17 mouse cellular contexts compared by ENCODE assay signal in genomic region chr5:149137447-149137846, GRCm38 (mm10). TPM values are rescaled to one million over a fixed set of nuclear protein-coding genes. Genes with fewer than 3 reads are reported as not detected.
DNase-seq lines count a peak whose midpoint lies in the region; ATAC-seq and TF ChIP-seq lines count a peak whose summit lies in the region.
"Had no signal": no experiment of that assay in that cellular context is flagged by ENCODE, and none has a peak within 500 bp of the region (broad histone marks: within the 10 kb centered on the region; RNA-seq: fewer than 3 reads in every experiment).

No protein-coding gene starts in this region.

- H3K36me3 ChIP-seq in kidney, embryonic 15.5 days, result no peaks in the 10 kb centered on the region
- no peaks in the 10 kb centered on the region for H3K36me3 ChIP-seq in liver, embryonic 14.5 days (replicated peaks; ENCODE audit: control insufficient read depth, insufficient read depth, low read depth)
- no peaks in the 10 kb centered on the region for H3K36me3 ChIP-seq in embryonic facial prominence, embryonic 10.5 days (replicated peaks)
- H3K36me3 ChIP-seq in midbrain, embryonic 14.5 days (ENCODE audit: control insufficient read depth, insufficient read depth, low read length), result no peaks in the 10 kb centered on the region
- H3K36me3 ChIP-seq: embryonic facial prominence, embryonic 15.5 days; limb, embryonic 10.5 days; midbrain, embryonic 12.5 days had no signal

- H3K27ac ChIP-seq in kidney, embryonic 15.5 days, result no peak overlapping the region
- peak overlapping the region; percentile 55 for H3K27ac ChIP-seq in liver, embryonic 14.5 days
- no peak overlapping the region for H3K27ac ChIP-seq in embryonic facial prominence, embryonic 10.5 days (replicated peaks)
- H3K27ac ChIP-seq in midbrain, embryonic 14.5 days (replicated peaks; ENCODE audit: low read depth, low read length), result no peak overlapping the region
- H3K27ac ChIP-seq: embryonic facial prominence, embryonic 15.5 days; hindbrain, postnatal 0 days; limb, embryonic 10.5 days; midbrain, embryonic 12.5 days had no signal

- ATAC-seq in kidney, embryonic 15.5 days (replicated peaks; ENCODE audit: low FRiP score), result no peak
- ATAC-seq in liver, embryonic 14.5 days (ENCODE audit: insufficient read depth), result no peak
- no peak for ATAC-seq in midbrain, embryonic 14.5 days (ENCODE audit: low FRiP score, low TSS enrichment)
- ATAC-seq: forebrain, postnatal 0 days; intestine, postnatal 0 days had no signal

- DNase-seq in kidney, postnatal 10 days, result peak; percentile 27
- DNase-seq in 416B (ENCODE audit: low read depth), result peak; percentile 80
- peak; percentile 76 for DNase-seq in NIH3T3 (ENCODE audit: low read depth)
- DNase-seq in liver, embryonic 14.5 days (ENCODE audit: low read depth in 3 of 3, low spot score in 3 of 3), result no peak
- DNase-seq in embryonic facial prominence, embryonic 10.5 days (ENCODE audit: low spot score), result no peak
- DNase-seq in midbrain, embryonic 14.5 days, result no peak
- no peak for DNase-seq in layer of hippocampus, adult 8-10 months (ENCODE audit: low spot score in 2 of 2)
- DNase-seq: forebrain, postnatal 0 days; gastrocnemius, postnatal 36 days; right cerebral cortex, postnatal 25 days; spleen, adult 18-20 months had no signal

- no peak for TF ChIP-seq CTCF in liver, embryonic 14.5 days (IDR thresholded peaks at IDR 0.05; ENCODE audit: low read depth)

- TF ChIP-seq EP300 in liver, embryonic 14.5 days (IDR thresholded peaks at IDR 0.05; ENCODE audit: low read depth), result no peak

- WGBS in kidney, embryonic 15.5 days, result 25% methylated on average over 3 of the region's 3 CpGs
- WGBS in liver, embryonic 14.5 days (ENCODE audit: insufficient replicate concordance), result 54% methylated on average over 3 of the region's 3 CpGs
- 86% methylated on average over 3 of the region's 3 CpGs for WGBS in embryonic facial prominence, embryonic 10.5 days
- WGBS in midbrain, embryonic 14.5 days, result 78% methylated on average over 3 of the region's 3 CpGs

- H3K4me2 ChIP-seq in kidney, embryonic 15.5 days, result no peak overlapping the region
- H3K4me2 ChIP-seq in liver, embryonic 14.5 days (ENCODE audit: low read depth), result peak overlapping the region; percentile 36
- no peak overlapping the region for H3K4me2 ChIP-seq in midbrain, embryonic 14.5 days (ENCODE audit: low read length)
- H3K4me2 ChIP-seq: embryonic facial prominence, embryonic 15.5 days; midbrain, embryonic 12.5 days had no signal

- no peak overlapping the region for H3K9ac ChIP-seq in kidney, embryonic 15.5 days
- no peak overlapping the region; the same call in 1 of the 2 replicates for H3K9ac ChIP-seq in liver, embryonic 14.5 days (replicated peaks)
- H3K9ac ChIP-seq in midbrain, embryonic 14.5 days (replicated peaks; ENCODE audit: low read length), result no peak overlapping the region
- H3K9ac ChIP-seq: embryonic facial prominence, embryonic 15.5 days; forebrain, postnatal 0 days; midbrain, embryonic 12.5 days had no signal

- H3K4me3 ChIP-seq in kidney, embryonic 15.5 days (replicated peaks), result no peak overlapping the region
- no peak overlapping the region for H3K4me3 ChIP-seq in liver, embryonic 14.5 days (ENCODE audit: insufficient read depth in 1 of 2, low read depth in 2 of 2, low read length in 2 of 2)
- H3K4me3 ChIP-seq in embryonic facial prominence, embryonic 10.5 days, result no peak overlapping the region
- H3K4me3 ChIP-seq in midbrain, embryonic 14.5 days (replicated peaks; ENCODE audit: low read depth, low read length), result no peak overlapping the region
- H3K4me3 ChIP-seq: embryonic facial prominence, embryonic 15.5 days; limb, embryonic 10.5 days; midbrain, embryonic 12.5 days had no signal

- no peaks in the 10 kb centered on the region for H3K27me3 ChIP-seq in kidney, embryonic 15.5 days
- H3K27me3 ChIP-seq in liver, embryonic 14.5 days (ENCODE audit: control insufficient read depth, insufficient read depth, low read length), result no peaks in the 10 kb centered on the region
- no peaks in the 10 kb centered on the region for H3K27me3 ChIP-seq in embryonic facial prominence, embryonic 10.5 days (replicated peaks; ENCODE audit: low read depth, poor library complexity, severe bottlenecking)
- H3K27me3 ChIP-seq in midbrain, embryonic 14.5 days (ENCODE audit: control insufficient read depth, insufficient read depth, low read length), result no peaks in the 10 kb centered on the region
- H3K27me3 ChIP-seq: embryonic facial prominence, embryonic 15.5 days; midbrain, embryonic 12.5 days had no signal

- H3K4me1 ChIP-seq in kidney, embryonic 15.5 days, result peaks cover 4% of the 10 kb centered on the region
- H3K4me1 ChIP-seq in liver, embryonic 14.5 days (replicated peaks; ENCODE audit: control insufficient read depth in 2 of 2, insufficient read depth in 2 of 2, low read length in 1 of 2), result peaks cover 31 to 36% of the 10 kb centered on the region in 2 experiments
- peaks cover 3% of the 10 kb centered on the region for H3K4me1 ChIP-seq in embryonic facial prominence, embryonic 10.5 days
- H3K4me1 ChIP-seq in midbrain, embryonic 14.5 days (ENCODE audit: control insufficient read depth, insufficient read depth, low read length), result no peaks in the 10 kb centered on the region
- H3K4me1 ChIP-seq: embryonic facial prominence, embryonic 15.5 days; midbrain, embryonic 12.5 days had no signal

- no peaks in the 10 kb centered on the region for H3K9me3 ChIP-seq in kidney, embryonic 15.5 days (replicated peaks)
- H3K9me3 ChIP-seq in liver, embryonic 14.5 days (ENCODE audit: control insufficient read depth, low read length), result no peaks in the 10 kb centered on the region
- no peaks in the 10 kb centered on the region for H3K9me3 ChIP-seq in embryonic facial prominence, embryonic 10.5 days
- no peaks in the 10 kb centered on the region for H3K9me3 ChIP-seq in midbrain, embryonic 14.5 days (ENCODE audit: control insufficient read depth, low read length)
- H3K9me3 ChIP-seq: embryonic facial prominence, embryonic 15.5 days; limb, embryonic 10.5 days; midbrain, embryonic 12.5 days had no signal

RNA-seq across cellular contexts. Expression of gene Uspl1, which starts 46.7 kb away (rescaled TPM):
- polyA plus RNA-seq in kidney, embryonic 15.5 days (2015; fragmentation: Nextera tagmentation; extraction: Ambion mirVana), result 40.0 and 44.8 TPM in 2 replicates
- polyA plus RNA-seq in liver, embryonic 14.5 days (2012; rRNA removed), result 6.8 and 8.9 TPM in 2 replicates
- 18.6 and 22.8 TPM in 2 replicates for polyA plus RNA-seq in liver, embryonic 14.5 days (2014; fragmentation: Nextera tagmentation; extraction: Ambion mirVana)
- polyA plus RNA-seq in embryonic facial prominence, embryonic 10.5 days (2016; fragmentation: Nextera tagmentation; extraction: Ambion mirVana), result 76.3 and 78.3 TPM in 2 replicates
- polyA plus RNA-seq in midbrain, embryonic 14.5 days (2014; fragmentation: Nextera tagmentation; extraction: Ambion mirVana), result 61.4 and 65.1 TPM in 2 replicates
- 10 to 100 TPM; 39.7 to 46.2 (median 41.6) TPM for total RNA-seq in layer of hippocampus, adult 8-10 months (2022)

RNA-seq across cellular contexts. Expression of gene Hmgb1, which starts 46.8 kb away (rescaled TPM):
- polyA plus RNA-seq in kidney, embryonic 15.5 days (2015; fragmentation: Nextera tagmentation; extraction: Ambion mirVana), result 1,463 and 1,782 TPM in 2 replicates
- polyA plus RNA-seq in liver, embryonic 14.5 days (2012; rRNA removed), result 63.4 and 176 TPM in 2 replicates
- polyA plus RNA-seq in liver, embryonic 14.5 days (2014; fragmentation: Nextera tagmentation; extraction: Ambion mirVana), result 553 and 555 TPM in 2 replicates
- 1,556 and 1,753 TPM in 2 replicates for polyA plus RNA-seq in embryonic facial prominence, embryonic 10.5 days (2016; fragmentation: Nextera tagmentation; extraction: Ambion mirVana)
- 869 and 947 TPM in 2 replicates for polyA plus RNA-seq in midbrain, embryonic 14.5 days (2014; fragmentation: Nextera tagmentation; extraction: Ambion mirVana)
- total RNA-seq in layer of hippocampus, adult 8-10 months (2022), result 100 to 1,000 TPM; 119 to 140 (median 134) TPM

Comparison
In these comparisons a context has a peak if more than half of its experiments do, and no peak if none do; other contexts are left out.
1. DNase-seq: peak in kidney, postnatal 10 days (single experiment), 416B (single experiment) and NIH3T3 (single experiment); none in liver, embryonic 14.5 days (0 of 3), embryonic facial prominence, embryonic 10.5 days (single experiment), midbrain, embryonic 14.5 days (single experiment) and layer of hippocampus, adult 8-10 months (0 of 2).